Mouse (Mus musculus) liver, adult 2 months (tissue): ENCODE results near the gene Gm37240. TPM values are rescaled to one million over a fixed set of nuclear protein-coding genes. Genes with fewer than 3 reads are reported as not detected.

Experiments
- DNase-seq: peaks from one replicate; pipeline ENCODE4 v3.0.0-alpha.2; 2011; ENCODE audit warnings: low read depth, low spot score; ENCODE audit errors: extremely low read depth
- H3K27ac ChIP-seq: fragments of 200-500 bp; replicated peaks from 2 replicates; pipeline ENCODE4 v1.5.1; 2012; ENCODE audit warnings: low read depth, mild to moderate bottlenecking, control low read depth, inconsistent platforms, low read length; ENCODE audit not compliant: insufficient read depth
- H3K27me3 ChIP-seq: fragments of 200-500 bp; 2 replicates; pipeline ENCODE4 v1.6.1; 2012; ENCODE audit warnings: mild to moderate bottlenecking, moderate library complexity, low read length, inconsistent platforms; ENCODE audit not compliant: control insufficient read depth, insufficient read depth
- H3K36me3 ChIP-seq: fragments of 200-500 bp; 2 replicates; pipeline ENCODE4 v1.6.1; 2012; ENCODE audit warnings: low read length, inconsistent platforms; ENCODE audit not compliant: control insufficient read depth, insufficient read depth
- H3K4me1 ChIP-seq: fragments of 200-500 bp; 2 replicates; pipeline ENCODE4 v1.6.1; 2011; ENCODE audit warnings: low read length; ENCODE audit not compliant: control insufficient read depth, insufficient read depth
- H3K4me3 ChIP-seq: fragments of 200-500 bp; 2 replicates; pipeline ENCODE4 v1.5.1; 2011; ENCODE audit warnings: low read depth, mild to moderate bottlenecking, control low read depth, low read length, moderate library complexity; ENCODE audit not compliant: insufficient read depth
- H3K79me2 ChIP-seq: fragments of 200-500 bp; 2 replicates; pipeline ENCODE4 v1.6.1; 2012; ENCODE audit warnings: inconsistent platforms, mild to moderate bottlenecking, low read length, moderate library complexity; ENCODE audit not compliant: control insufficient read depth, insufficient read depth
- H3K9ac ChIP-seq: fragments of 200-500 bp; 2 replicates; pipeline ENCODE4 v1.6.1; 2012; ENCODE audit warnings: low read depth, mild to moderate bottlenecking, control low read depth, inconsistent platforms, low read length
- CTCF ChIP-seq: fragments of 200-500 bp; IDR thresholded peaks from 2 replicates; pipeline ENCODE4 v1.5.1; 2011; ENCODE audit warnings: low read depth, low read length, control low read depth
- POLR2A ChIP-seq: fragments of 200-500 bp; IDR thresholded peaks from 2 replicates; pipeline ENCODE4 v1.6.1; 2011; ENCODE audit warnings: low read length, control low read depth; ENCODE audit not compliant: insufficient read depth; ENCODE audit errors: extremely low read depth
- WGBS: fragments of 180-500 bp; shearing (Covaris S2); methylation state at CpG from one replicate; pipeline ENCODE4 v1.1.7; 2018; 5-methylcytosine and 5-hydroxymethylcytosine counted together
- polyA plus RNA-seq: library from polyadenylated mRNA; depleted of rRNA; stranded (reverse); fragments of >200 nt; gene quantifications from 2 replicates; pipeline ENCODE4 v1.2.3, GENCODE M21; 2012
- total RNA-seq: library from RNA; depleted of rRNA; stranded (reverse); fragments of >200 nt; gene quantifications from 2 replicates; pipeline ENCODE4 v1.2.3, GENCODE M21; 2014

Gene Gm37240
- total and polyA plus RNA-seq, 2 experiments = 2.2 to 6.9 TPM

GRCm38 (mm10) chr3:84837984-84838383 lies 1049.3 kb downstream of the Gm37240 start:
- Histone ChIP-seq H3K36me3 (no peaks in the 10 kb centered on the region), H3K27ac (no peak overlapping the region), H3K4me3 (no peak overlapping the region), H3K79me2 (peaks cover 2% of the 10 kb centered on the region; the same call in 1 of the 2 replicates), H3K4me1 (no peaks in the 10 kb centered on the region), H3K27me3 (no peaks in the 10 kb centered on the region), H3K9ac (no peak overlapping the region)
- DNase-seq = no peak
- TF ChIP-seq POLR2A = no peak
- no peak for TF ChIP-seq CTCF
- 93% methylated on average over 3 of the region's 3 CpGs for WGBS

GRCm38 (mm10) chr3:84836029-84836428 lies 1051.3 kb downstream of the Gm37240 start:
- 94% methylated on average over 5 of the region's 5 CpGs for WGBS
- peaks cover 3% of the 10 kb centered on the region; the same call in 1 of the 2 replicates for H3K4me1 ChIP-seq

DNA sequence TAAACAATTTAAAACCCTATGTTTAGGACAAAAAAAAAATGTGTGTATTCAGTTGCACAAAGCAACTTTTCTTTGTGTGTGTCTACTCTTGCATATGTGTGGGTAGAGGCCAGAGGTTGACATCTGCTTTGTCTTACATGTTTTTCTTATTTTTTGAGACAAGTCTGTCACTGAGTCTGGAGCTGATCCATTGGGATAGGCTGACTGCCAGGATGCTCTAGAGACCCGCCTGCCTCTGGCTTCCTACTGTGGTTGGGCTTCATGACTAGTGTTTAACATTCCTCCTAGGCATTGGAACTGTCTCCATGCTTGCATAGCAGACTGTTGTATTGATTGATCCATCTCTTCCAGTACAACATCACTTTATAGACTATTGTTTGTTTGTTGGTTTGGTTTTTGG lies 1058.0 kb downstream of the Gm37240 start:
- WGBS = 67% methylated on average over 1 of the region's 1 CpGs
- H3K79me2 ChIP-seq = peaks cover 6% of the 10 kb centered on the region; the same call in 1 of the 2 replicates
- H3K27ac ChIP-seq = no peak overlapping the region
- no peaks in the 10 kb centered on the region for H3K27me3 ChIP-seq
- H3K4me1 ChIP-seq = peaks cover 6% of the 10 kb centered on the region; the same call in 1 of the 2 replicates
- TF ChIP-seq CTCF = no peak
- no peak for TF ChIP-seq POLR2A
- no peak overlapping the region for H3K9ac ChIP-seq
- no peaks in the 10 kb centered on the region for H3K36me3 ChIP-seq
- no peak overlapping the region for H3K4me3 ChIP-seq
- DNase-seq = no peak

More at GRCm38 (mm10) chr3:84836029-84836428, 1051.3 kb downstream of the Gm37240 start:
- Histone ChIP-seq H3K27ac (no peak overlapping the region), H3K27me3 (no peaks in the 10 kb centered on the region), H3K4me3 (no peak overlapping the region), H3K36me3 (no peaks in the 10 kb centered on the region), H3K79me2 (peaks cover 7% of the 10 kb centered on the region; the same call in 1 of the 2 replicates), H3K9ac (no peak overlapping the region)
- TF ChIP-seq POLR2A (no peak), CTCF (no peak)
- no peak for DNase-seq

DNA sequence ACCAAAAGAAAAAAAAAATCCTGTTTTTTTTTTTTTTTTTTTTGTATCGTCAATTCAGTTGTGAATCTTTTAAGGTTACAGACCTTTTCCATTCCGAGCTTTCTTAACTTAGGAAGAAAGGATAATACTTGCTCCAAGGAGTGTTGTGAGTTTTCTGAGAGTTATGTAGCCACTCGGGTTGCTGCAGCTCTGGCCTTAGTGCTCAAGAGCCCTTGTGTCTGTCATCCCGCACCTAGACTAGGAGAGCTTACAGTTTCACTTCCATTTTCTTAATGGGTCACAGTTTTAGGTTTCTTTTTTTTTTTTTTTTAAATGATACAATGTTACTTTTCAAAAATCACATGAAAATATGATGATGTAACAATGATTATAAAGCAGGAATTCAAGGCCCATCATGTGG lies 1059.7 kb downstream of the Gm37240 start:
- 88% methylated on average over 4 of the region's 4 CpGs for WGBS
- no peak overlapping the region for H3K4me3 ChIP-seq
- TF ChIP-seq CTCF (no peak), POLR2A (no peak)
- H3K27ac ChIP-seq = no peak overlapping the region
- peaks cover 6% of the 10 kb centered on the region; the same call in 1 of the 2 replicates for H3K4me1 ChIP-seq
- H3K27me3 ChIP-seq = no peaks in the 10 kb centered on the region
- H3K36me3 ChIP-seq = no peaks in the 10 kb centered on the region; the same call in 1 of the 2 replicates
- H3K9ac ChIP-seq = no peak overlapping the region
- H3K79me2 ChIP-seq = peaks cover 3% of the 10 kb centered on the region; the same call in 1 of the 2 replicates
- no peak for DNase-seq

DNA sequence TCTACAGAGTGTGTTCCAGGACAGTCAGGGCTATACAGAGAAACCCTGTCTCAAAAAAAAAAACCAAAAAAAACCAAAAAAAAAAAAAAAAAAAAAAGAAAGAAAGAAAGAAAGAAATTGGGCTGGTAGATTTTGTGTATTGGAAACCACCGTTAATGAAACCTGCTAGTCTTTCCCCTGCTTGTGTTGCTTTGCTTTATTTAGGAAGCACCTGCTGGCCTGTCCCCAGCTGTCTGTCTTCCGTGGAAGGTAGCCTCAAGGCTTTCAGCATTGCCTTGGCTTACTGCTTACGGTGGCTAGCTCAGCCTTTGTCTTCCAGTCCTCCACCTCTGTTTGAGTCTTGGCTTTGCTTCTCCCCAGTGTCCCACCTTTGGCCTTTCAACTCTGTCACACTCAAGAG lies 1060.4 kb downstream of the Gm37240 start:
- Histone ChIP-seq H3K9ac (no peak overlapping the region), H3K27ac (no peak overlapping the region), H3K27me3 (no peaks in the 10 kb centered on the region), H3K4me1 (peaks cover 6% of the 10 kb centered on the region; the same call in 1 of the 2 replicates), H3K4me3 (no peak overlapping the region), H3K36me3 (no peaks in the 10 kb centered on the region; the same call in 1 of the 2 replicates), H3K79me2 (peaks cover 2% of the 10 kb centered on the region; the same call in 1 of the 2 replicates)
- TF ChIP-seq POLR2A (no peak), CTCF (no peak)
- 84% methylated on average over 3 of the region's 3 CpGs for WGBS
- no peak for DNase-seq

DNA sequence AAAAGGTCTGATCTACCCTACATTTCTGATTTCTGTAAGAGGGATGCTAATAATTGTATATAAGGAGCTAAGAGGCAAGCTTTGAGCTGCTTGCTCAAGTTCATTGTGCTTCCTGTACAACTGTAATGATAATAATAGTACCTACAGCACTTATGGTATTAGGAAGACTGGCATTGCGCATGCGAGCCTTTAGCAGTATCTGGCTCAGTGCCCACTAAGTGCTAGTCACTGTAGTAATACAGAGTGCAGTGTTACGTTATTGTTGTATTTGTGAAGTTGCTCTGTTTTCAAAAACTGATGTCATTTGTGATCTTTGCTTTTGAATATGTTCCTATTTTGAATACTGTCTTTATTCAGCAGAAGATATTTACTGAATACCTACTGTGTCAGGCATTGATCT lies 1060.9 kb downstream of the Gm37240 start:
- TF ChIP-seq CTCF = no peak
- no peak for TF ChIP-seq POLR2A
- DNase-seq = peak; percentile 46
- Histone ChIP-seq H3K4me1 (peaks cover 3% of the 10 kb centered on the region; the same call in 1 of the 2 replicates), H3K36me3 (no peaks in the 10 kb centered on the region; the same call in 1 of the 2 replicates), H3K27ac (no peak overlapping the region), H3K9ac (no peak overlapping the region), H3K27me3 (no peaks in the 10 kb centered on the region), H3K4me3 (no peak overlapping the region), H3K79me2 (peaks cover 2% of the 10 kb centered on the region; the same call in 1 of the 2 replicates)
- 27% methylated on average over 3 of the region's 3 CpGs for WGBS
